Mouse (Mus musculus) hindbrain, embryonic 13.5 days (tissue): ENCODE measurements around the gene Trip11. TPM values are rescaled to one million over a fixed set of nuclear protein-coding genes. Genes with fewer than 3 reads are reported as not detected.

Experiments
- ATAC-seq: fragments of 200-750 bp; cut with Nextera tagmentation; 2 replicates; pipeline ENCODE4 v1.8.0; 2017; ENCODE audit warnings: moderate TSS enrichment; ENCODE audit not compliant: low FRiP score
- H3K27ac ChIP-seq: fragments of 300-500 bp; sonication (generic); 2 replicates; pipeline ENCODE4 v1.5.1; 2015; ENCODE audit warnings: inconsistent platforms, mild to moderate bottlenecking, moderate library complexity
- H3K27me3 ChIP-seq: fragments of 300-500 bp; sonication (generic); 2 replicates; pipeline ENCODE4 v1.6.1; 2015; ENCODE audit warnings: mild to moderate bottlenecking, inconsistent platforms
- H3K36me3 ChIP-seq: fragments of 300-500 bp; sonication (generic); 2 replicates; pipeline ENCODE4 v1.6.1; 2015; ENCODE audit warnings: mild to moderate bottlenecking, inconsistent platforms
- H3K4me1 ChIP-seq: fragments of 300-500 bp; sonication (generic); replicated peaks from 2 replicates; pipeline ENCODE4 v1.6.1; 2015; ENCODE audit warnings: inconsistent platforms
- H3K4me2 ChIP-seq: fragments of 300-500 bp; sonication (generic); 2 replicates; pipeline ENCODE4 v1.6.1; 2015; ENCODE audit warnings: inconsistent platforms, mild to moderate bottlenecking, moderate library complexity
- H3K4me3 ChIP-seq: fragments of 300-500 bp; sonication (generic); 2 replicates; pipeline ENCODE4 v1.5.1; 2015; ENCODE audit warnings: mild to moderate bottlenecking, inconsistent platforms
- H3K9ac ChIP-seq: fragments of 300-500 bp; sonication (generic); 2 replicates; pipeline ENCODE4 v1.6.1; 2015; ENCODE audit warnings: mild to moderate bottlenecking, inconsistent platforms
- H3K9me3 ChIP-seq: fragments of 300-500 bp; sonication (generic); 2 replicates; pipeline ENCODE4 v1.6.1; 2016; ENCODE audit warnings: inconsistent platforms
- WGBS: fragments of 180-500 bp; shearing (Covaris S2); methylation state at CpG from one replicate; pipeline ENCODE4 v1.1.7; 2015; 5-methylcytosine and 5-hydroxymethylcytosine counted together
- polyA plus RNA-seq: library from polyadenylated mRNA; unstranded; fragments of >200 nt; fragmentation: Nextera tagmentation; extraction: Ambion mirVana; gene quantifications from 2 replicates; pipeline ENCODE4 v1.2.1, GENCODE M21; 2015

Gene Trip11
- polyA plus RNA-seq, 1 experiment from 2014 or later: 27.2 TPM

DNA sequence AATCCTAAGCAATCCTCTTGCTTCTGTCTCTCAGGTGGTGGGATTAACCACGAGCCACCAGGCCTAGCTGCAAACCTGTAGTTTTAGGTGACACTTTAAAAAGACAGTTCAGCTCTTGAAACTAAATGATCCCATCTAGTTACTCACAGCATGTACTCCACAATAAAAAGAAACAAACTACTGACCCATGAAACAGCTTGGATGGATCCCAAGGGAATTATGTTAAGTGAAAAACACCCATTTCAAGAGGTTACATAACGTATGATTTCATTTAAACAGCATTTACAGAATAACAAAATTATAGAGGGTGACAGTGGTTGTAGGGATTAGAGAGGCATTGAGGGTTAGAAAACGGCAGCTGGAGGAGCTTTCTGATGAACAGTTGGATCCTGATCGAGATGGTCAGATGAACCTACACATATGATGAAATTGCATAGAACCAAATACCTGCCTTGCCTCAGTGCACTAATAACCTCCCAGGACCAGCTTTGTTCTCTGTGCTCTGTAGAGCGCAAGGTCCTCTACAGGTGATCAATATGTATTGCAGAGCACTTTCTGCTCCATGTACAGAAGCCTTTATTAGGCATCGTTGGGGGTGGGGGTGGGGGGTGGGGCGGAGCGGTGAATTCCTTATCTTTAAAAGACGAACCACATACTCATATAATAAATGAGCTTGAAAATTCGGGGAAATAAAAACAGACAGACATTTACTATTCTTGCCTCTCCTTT, 76.4 kb downstream of the Trip11 start:
- H3K4me3 ChIP-seq: no peak overlapping the region
- WGBS: 91% methylated on average over 10 of the region's 10 CpGs
- no peak for ATAC-seq
- no peaks in the 10 kb centered on the region for H3K27me3 ChIP-seq
- no peaks in the 10 kb centered on the region for H3K4me1 ChIP-seq
- H3K9me3 ChIP-seq: no peaks in the 10 kb centered on the region
- H3K36me3 ChIP-seq: peaks cover 41% of the 10 kb centered on the region
- H3K4me2 ChIP-seq: no peak overlapping the region
- H3K27ac ChIP-seq: no peak overlapping the region
- no peak overlapping the region for H3K9ac ChIP-seq

- Histone ChIP-seq H3K36me3 (peaks cover 41% of the 10 kb centered on the region), H3K27ac (no peak overlapping the region), H3K9ac (no peak overlapping the region), H3K9me3 (no peaks in the 10 kb centered on the region), H3K27me3 (no peaks in the 10 kb centered on the region), H3K4me3 (no peak overlapping the region), H3K4me1 (no peaks in the 10 kb centered on the region), H3K4me2 (no peak overlapping the region)
- 89% methylated on average over 4 of the region's 4 CpGs for WGBS
- ATAC-seq: no peak
Measured at GRCm38 (mm10) chr12:101834715-101835114, 78.4 kb downstream of the Trip11 start.

DNA sequence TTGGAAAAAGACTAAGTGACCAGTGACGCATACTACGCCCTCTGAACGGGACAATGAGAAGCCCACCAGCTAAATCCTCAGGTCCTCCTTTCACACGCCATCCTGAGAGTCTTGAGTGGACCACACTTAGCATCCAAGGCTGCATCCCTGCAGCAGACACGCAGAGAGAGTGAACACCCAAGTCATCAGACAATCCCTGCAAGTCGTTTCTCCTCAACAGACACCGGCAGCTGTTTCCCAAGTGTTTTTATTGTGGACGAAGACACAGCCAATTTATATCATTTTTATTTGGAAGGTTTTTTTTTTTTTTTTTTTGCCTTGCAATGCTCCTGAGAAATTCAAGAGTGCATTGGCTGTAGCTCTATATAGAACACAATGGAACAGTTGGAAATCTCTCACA, 79.3 kb downstream of the Trip11 start:
- no peak for ATAC-seq
- Histone ChIP-seq H3K4me1 (no peaks in the 10 kb centered on the region), H3K9me3 (no peaks in the 10 kb centered on the region), H3K27ac (no peak overlapping the region), H3K4me2 (no peak overlapping the region), H3K27me3 (no peaks in the 10 kb centered on the region), H3K36me3 (peaks cover 38% of the 10 kb centered on the region), H3K4me3 (no peak overlapping the region), H3K9ac (no peak overlapping the region)
- WGBS: 95% methylated on average over 8 of the region's 8 CpGs

GRCm38 (mm10) chr12:101833115-101833506, 80.0 kb downstream of the Trip11 start:
- Histone ChIP-seq H3K27me3 (no peaks in the 10 kb centered on the region), H3K4me2 (no peak overlapping the region), H3K36me3 (peaks cover 31% of the 10 kb centered on the region), H3K4me1 (no peaks in the 10 kb centered on the region), H3K27ac (no peak overlapping the region), H3K4me3 (no peak overlapping the region), H3K9me3 (no peaks in the 10 kb centered on the region), H3K9ac (no peak overlapping the region)
- WGBS: 98% methylated on average over 6 of the region's 6 CpGs
- no peak for ATAC-seq

GRCm38 (mm10) chr12:101832179-101833114, 80.6 kb downstream of the Trip11 start:
- Histone ChIP-seq H3K4me1 (no peaks in the 10 kb centered on the region), H3K9me3 (no peaks in the 10 kb centered on the region), H3K27ac (no peak overlapping the region), H3K4me2 (no peak overlapping the region), H3K27me3 (no peaks in the 10 kb centered on the region), H3K36me3 (peaks cover 25% of the 10 kb centered on the region), H3K9ac (no peak overlapping the region), H3K4me3 (no peak overlapping the region)
- no peak for ATAC-seq
- WGBS: 90% methylated on average over 7 of the region's 7 CpGs

DNA sequence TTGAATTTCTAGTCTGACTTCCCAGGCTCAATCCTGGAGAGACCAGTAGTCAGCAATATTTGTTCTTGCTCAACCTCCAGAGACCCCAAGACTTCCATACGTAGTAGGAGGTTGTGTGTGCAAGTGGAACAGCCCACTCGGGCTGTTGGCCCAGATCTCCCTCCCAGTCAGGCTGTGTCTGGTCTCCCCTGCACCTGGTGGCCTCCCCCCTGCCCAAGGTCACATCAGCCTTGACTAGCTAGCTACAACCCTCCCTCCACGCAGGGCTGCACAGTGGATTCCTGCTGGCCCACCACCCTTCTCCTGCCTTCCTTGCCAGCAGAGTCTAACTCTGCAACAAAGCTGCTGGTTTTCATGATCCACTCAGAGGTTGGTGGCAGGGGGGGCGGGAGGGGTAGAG, 81.8 kb downstream of the Trip11 start:
- Histone ChIP-seq H3K36me3 (peaks cover 16% of the 10 kb centered on the region), H3K9me3 (no peaks in the 10 kb centered on the region), H3K4me1 (no peaks in the 10 kb centered on the region), H3K4me3 (no peak overlapping the region), H3K4me2 (no peak overlapping the region), H3K27me3 (no peaks in the 10 kb centered on the region), H3K9ac (no peak overlapping the region), H3K27ac (no peak overlapping the region)
- WGBS: 79% methylated on average over 4 of the region's 4 CpGs
- no peak for ATAC-seq

GRCm38 (mm10) chr12:101823161-101823560, 89.9 kb downstream of the Trip11 start:
- ATAC-seq: no peak
- H3K36me3 ChIP-seq: no peaks in the 10 kb centered on the region
- H3K4me1 ChIP-seq: peaks cover 16% of the 10 kb centered on the region
- H3K4me3 ChIP-seq: no peak overlapping the region
- no peaks in the 10 kb centered on the region for H3K9me3 ChIP-seq
- peaks cover 22% of the 10 kb centered on the region for H3K27me3 ChIP-seq
- no peak overlapping the region for H3K9ac ChIP-seq
- no peak overlapping the region for H3K4me2 ChIP-seq
- H3K27ac ChIP-seq: no peak overlapping the region
- 96% methylated on average over 4 of the region's 4 CpGs for WGBS

DNA sequence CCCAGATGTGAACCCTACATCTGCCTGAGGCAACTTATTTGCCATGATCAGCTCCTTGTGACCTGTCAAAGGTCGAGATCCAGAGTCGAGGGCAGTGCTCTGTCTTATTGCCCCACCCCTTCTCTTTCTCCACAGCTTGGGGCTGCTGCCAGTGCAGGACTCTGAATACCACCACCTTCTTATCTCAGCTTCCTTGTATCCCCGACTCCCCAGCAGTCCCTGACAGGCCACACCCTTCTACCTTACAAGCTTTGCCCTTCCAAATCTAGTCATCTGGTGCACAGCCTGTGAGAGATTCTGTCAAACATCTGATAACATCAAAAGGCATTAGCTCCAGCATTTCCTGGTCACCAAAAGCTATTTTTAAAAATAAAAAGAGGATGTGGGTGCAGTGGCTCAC, 91.5 kb downstream of the Trip11 start:
- WGBS: 44% methylated on average over 3 of the region's 3 CpGs
- H3K4me3 ChIP-seq: no peak overlapping the region
- no peak overlapping the region for H3K27ac ChIP-seq
- no peak overlapping the region for H3K4me2 ChIP-seq
- H3K36me3 ChIP-seq: no peaks in the 10 kb centered on the region
- H3K9ac ChIP-seq: no peak overlapping the region
- H3K27me3 ChIP-seq: peaks cover 33% of the 10 kb centered on the region
- ATAC-seq: no peak
- H3K9me3 ChIP-seq: no peaks in the 10 kb centered on the region
- peaks cover 17% of the 10 kb centered on the region for H3K4me1 ChIP-seq

DNA sequence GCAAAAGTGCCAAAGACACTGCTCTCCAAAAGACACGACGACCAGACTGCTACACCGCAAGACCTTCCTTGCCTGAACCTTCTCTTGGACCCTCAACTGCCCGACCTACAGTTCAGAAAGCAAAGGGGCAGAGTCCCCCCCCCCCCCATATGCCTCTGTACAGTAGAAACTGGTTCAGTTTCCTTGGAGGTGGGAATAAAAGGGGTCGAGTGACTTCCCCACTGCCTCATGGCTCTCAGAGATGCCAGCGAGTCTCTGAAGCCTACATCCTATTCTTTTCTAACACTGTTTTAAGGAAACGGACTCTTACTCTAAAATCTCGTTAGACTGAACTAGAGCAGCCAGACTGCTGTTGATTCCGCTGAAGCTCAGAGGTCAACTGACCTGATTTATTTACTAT, 93.5 kb downstream of the Trip11 start:
- H3K9ac ChIP-seq: 0 out of 2 replicates have a peak overlapping the region, but pooled peaks have one; percentile 66
- H3K4me1 ChIP-seq: peaks cover 17% of the 10 kb centered on the region
- H3K4me2 ChIP-seq: peak overlapping the region; percentile 95
- H3K4me3 ChIP-seq: peak overlapping the region; percentile 53
- H3K27me3 ChIP-seq: peaks cover 33% of the 10 kb centered on the region
- no peak overlapping the region for H3K27ac ChIP-seq
- ATAC-seq: no peak
- no peaks in the 10 kb centered on the region for H3K36me3 ChIP-seq
- WGBS: 46% methylated on average over 9 of the region's 9 CpGs
- no peaks in the 10 kb centered on the region for H3K9me3 ChIP-seq

GRCm38 (mm10) chr12:101818608-101819370, 94.3 kb downstream of the Trip11 start, which contains the start of gene Fbln5:
Gene Fbln5, minus strand, starts transcription at chr12:101819055.
- Histone ChIP-seq H3K27me3 (peaks cover 33% of the 10 kb centered on the region), H3K4me3 (peak within 1 kb of the TSS; percentile 53), H3K9ac (peak within 1 kb of the TSS; percentile 66), H3K36me3 (no peaks in the 10 kb centered on the region), H3K27ac (no peak within 1 kb of the TSS), H3K4me2 (peak within 1 kb of the TSS; percentile 95), H3K9me3 (no peaks in the 10 kb centered on the region), H3K4me1 (peaks cover 17% of the 10 kb centered on the region)
- ATAC-seq: peak; percentile 68
- WGBS: under 1% methylated on average over 46 of the region's 46 CpGs

- H3K27me3 ChIP-seq: peaks cover 33% of the 10 kb centered on the region
- no peak overlapping the region for H3K27ac ChIP-seq
- peak overlapping the region; percentile 53 for H3K4me3 ChIP-seq
- H3K9ac ChIP-seq: peak overlapping the region; percentile 66
- H3K9me3 ChIP-seq: no peaks in the 10 kb centered on the region
- 41% methylated on average over 11 of the region's 11 CpGs for WGBS
- H3K36me3 ChIP-seq: no peaks in the 10 kb centered on the region
- H3K4me1 ChIP-seq: peaks cover 17% of the 10 kb centered on the region
- ATAC-seq: no peak
- peak overlapping the region; percentile 95 for H3K4me2 ChIP-seq
Measured at GRCm38 (mm10) chr12:101818246-101818607, 94.8 kb downstream of the Trip11 start.

- WGBS: 36% methylated on average over 5 of the region's 5 CpGs
- H3K4me3 ChIP-seq: no peak overlapping the region
- no peak overlapping the region for H3K27ac ChIP-seq
- no peak overlapping the region for H3K9ac ChIP-seq
- H3K27me3 ChIP-seq: peaks cover 33% of the 10 kb centered on the region
- H3K4me2 ChIP-seq: no peak overlapping the region
- H3K36me3 ChIP-seq: no peaks in the 10 kb centered on the region
- no peaks in the 10 kb centered on the region for H3K9me3 ChIP-seq
- peaks cover 17% of the 10 kb centered on the region for H3K4me1 ChIP-seq
- ATAC-seq: no peak
Measured at GRCm38 (mm10) chr12:101816810-101817209, 96.3 kb downstream of the Trip11 start.
